Mouse (Mus musculus) cerebellum, adult 9-10 months (tissue): ENCODE measurements at regions not wholly inside any gene's neighbourhood (a gene's known extent, or its start where the extent isn't known, plus 50 kb on each side); places are given as distances from the start of the nearest gene placed in this dataset.

Experiments
- DNase-seq: peaks from one replicate; pipeline ENCODE4 v3.0.0; 2022

GRCm38 (mm10) chr4:125200762-125201161 is 73.1 kb upstream of the Zc3h12a start:
- no peak for DNase-seq

GRCm38 (mm10) chr4:125199281-125199680 is 71.6 kb upstream of the Zc3h12a start:
- no peak for DNase-seq

- DNase-seq: no peak
These were observed 68.3 kb upstream of the Zc3h12a start for GRCm38 (mm10) chr4:125195901-125196435.

GRCm38 (mm10) chr4:125194722-125195380 is 67.2 kb upstream of the Zc3h12a start:
- DNase-seq: no peak

GRCm38 (mm10) chr4:125194298-125194697 is 66.7 kb upstream of the Zc3h12a start:
- no peak for DNase-seq

GRCm38 (mm10) chr4:125191680-125192079 is 64.0 kb upstream of the Zc3h12a start:
- no peak for DNase-seq

GRCm38 (mm10) chr4:125191010-125191409 is 63.4 kb upstream of the Zc3h12a start:
- DNase-seq: peak; percentile 42

- no peak for DNase-seq
These were observed 62.3 kb upstream of the Zc3h12a start for GRCm38 (mm10) chr4:125189971-125190370.

- no peak for DNase-seq
These were observed 58.6 kb upstream of the Zc3h12a start for GRCm38 (mm10) chr4:125186246-125186645.

- DNase-seq: no peak
These were observed 57.4 kb upstream of the Zc3h12a start for GRCm38 (mm10) chr4:125185076-125185475.

GRCm38 (mm10) chr4:125180947-125181346 is 53.3 kb upstream of the Zc3h12a start:
- DNase-seq: no peak

GRCm38 (mm10) chr4:125178552-125178951 is 50.9 kb upstream of the Zc3h12a start:
- no peak for DNase-seq

- no peak for DNase-seq
These were observed 50.0 kb upstream of the Zc3h12a start for GRCm38 (mm10) chr4:125177666-125178065.
